Mouse (Mus musculus) cerebellum, postnatal 4 days (tissue): Measurements from ENCODE around the gene Acsl1.

Source experiments
- DNase-seq, 2 experiments: peaks; one replicate each; pipeline ENCODE4 v3.0.0; 2022; ENCODE audit warnings: low spot score in 2 of 2, mixed read lengths in 1 of 2

Acsl1 gene

GRCm38 (mm10) chr8:46504196-46504595 lies 33.4 kb downstream of the Acsl1 start:
- DNase-seq: no peak

DNA sequence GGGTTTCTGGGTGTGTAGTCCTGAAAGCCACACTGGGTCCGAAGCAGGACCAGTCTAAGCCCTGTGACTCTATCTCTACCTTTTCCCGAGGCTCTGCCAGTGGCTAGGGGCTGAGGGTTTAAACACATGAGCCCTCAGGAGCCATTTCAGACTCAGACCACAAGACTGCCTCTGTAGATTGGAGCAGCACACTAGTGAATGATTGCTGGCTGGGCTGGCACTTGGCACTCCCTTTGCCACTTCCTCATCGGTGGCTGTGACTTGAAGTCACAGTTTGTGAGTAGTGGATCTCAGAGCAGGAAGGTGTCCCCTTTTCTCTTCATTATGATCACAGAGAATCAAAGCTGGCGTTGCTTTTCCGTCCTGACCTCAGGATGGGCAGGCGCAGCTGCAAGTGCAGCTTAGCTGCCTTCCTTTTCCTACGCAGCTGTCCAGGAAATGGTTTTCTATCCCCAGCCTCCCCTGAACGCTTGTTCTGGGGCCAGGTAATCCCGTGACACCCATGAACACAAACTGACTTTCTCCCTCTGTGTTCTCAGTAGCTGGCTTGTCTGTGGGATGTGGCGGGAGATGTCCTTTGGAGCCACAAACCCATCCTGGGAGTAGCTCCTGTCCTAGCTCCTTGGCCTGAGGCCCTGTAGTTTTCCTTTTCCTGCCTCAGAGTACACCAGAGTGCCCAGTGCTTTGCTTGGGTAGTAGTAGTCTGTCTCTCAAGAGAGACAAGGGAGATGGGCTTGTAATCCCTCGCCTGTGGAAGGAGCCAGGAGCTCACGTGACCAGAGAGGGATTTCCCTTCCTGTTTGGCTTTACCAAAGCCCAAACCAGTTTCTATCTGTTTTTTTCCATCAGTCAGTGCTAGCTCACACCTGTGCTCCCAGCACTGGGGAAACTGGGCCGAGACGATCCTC lies 37.9 kb downstream of the Acsl1 start:
- no peak for DNase-seq

DNA sequence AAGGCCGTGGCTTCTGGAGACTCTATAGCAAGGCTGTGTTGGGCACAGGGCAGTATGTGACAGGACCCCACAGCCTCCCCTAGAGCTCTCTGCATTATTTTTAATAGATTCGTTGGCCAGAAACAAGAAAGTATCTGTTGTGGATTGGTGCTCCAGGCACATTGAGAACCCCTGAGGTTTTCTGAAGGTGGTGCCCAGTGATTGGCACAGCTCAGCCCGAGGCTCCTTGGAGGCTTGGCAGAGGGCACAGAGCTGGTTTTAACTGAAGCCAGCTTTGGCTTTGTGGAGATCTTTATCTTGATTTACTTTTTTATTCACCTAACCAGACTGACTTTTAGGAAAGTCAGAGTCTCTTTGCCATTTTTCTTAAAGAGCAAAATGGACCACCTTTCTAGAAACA lies 38.6 kb downstream of the Acsl1 start:
- no peak for DNase-seq

DNA sequence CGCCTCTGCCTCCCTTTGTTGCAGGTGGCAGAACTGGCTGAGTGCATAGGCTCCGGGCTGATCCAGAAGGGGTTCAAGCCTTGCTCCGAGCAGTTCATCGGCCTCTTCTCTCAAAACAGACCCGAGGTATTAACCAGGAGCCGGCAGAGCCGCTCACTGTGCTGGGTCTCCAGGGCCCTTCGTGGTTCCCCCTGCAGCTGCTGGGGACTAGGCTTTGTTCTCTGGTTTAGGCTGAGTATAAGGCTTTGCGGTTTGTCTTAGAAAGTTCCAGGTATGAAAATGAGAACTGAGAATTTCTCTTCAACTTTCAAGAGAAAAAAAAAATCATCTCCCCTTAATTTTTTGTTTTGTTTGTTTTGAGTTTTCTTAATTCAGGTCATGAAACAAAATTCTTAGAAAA lies 40.5 kb downstream of the Acsl1 start:
- no peak for DNase-seq

- DNase-seq: no peak
These were observed 41.7 kb downstream of the Acsl1 start for GRCm38 (mm10) chr8:46512538-46512937.

DNA sequence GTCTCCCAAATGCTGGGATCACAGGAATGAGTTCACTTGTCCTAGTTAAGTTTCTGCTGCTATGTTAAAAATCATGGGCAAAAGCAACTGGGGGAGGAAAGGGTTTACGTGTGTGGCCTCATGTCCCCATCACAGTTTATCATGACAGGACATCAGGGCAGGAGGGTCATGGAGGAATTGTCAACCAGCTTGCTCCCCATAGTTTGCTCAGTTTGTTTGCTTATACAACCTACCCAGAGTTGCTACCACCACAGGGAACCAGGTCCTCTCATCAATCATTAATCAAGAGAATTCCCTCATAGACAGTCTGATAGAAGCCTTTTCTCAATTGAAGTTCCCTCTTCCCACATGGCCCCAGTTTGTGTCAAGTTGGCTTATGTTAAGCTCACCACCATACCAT lies 43.2 kb downstream of the Acsl1 start:
- no peak for DNase-seq

DNA sequence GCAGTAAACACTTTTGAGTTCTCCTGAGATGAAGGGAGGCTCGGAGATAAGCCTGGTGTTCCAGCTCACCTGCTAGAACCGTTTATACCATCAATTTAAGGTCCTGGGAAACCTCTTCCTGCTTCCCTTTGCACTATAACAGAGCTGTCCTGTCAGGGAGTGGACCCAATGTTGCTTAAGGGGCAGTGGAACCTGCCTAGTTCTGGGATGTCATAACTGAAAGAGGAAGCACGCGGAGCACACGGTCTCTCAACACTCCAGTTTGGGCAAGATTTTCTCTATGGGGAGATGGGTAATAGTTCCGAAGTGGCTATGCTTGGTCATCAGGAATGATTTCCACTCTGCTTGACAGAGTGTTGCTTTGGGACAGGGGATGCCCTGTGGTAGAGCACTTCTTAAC lies 49.8 kb downstream of the Acsl1 start:
- no peak for DNase-seq

DNA sequence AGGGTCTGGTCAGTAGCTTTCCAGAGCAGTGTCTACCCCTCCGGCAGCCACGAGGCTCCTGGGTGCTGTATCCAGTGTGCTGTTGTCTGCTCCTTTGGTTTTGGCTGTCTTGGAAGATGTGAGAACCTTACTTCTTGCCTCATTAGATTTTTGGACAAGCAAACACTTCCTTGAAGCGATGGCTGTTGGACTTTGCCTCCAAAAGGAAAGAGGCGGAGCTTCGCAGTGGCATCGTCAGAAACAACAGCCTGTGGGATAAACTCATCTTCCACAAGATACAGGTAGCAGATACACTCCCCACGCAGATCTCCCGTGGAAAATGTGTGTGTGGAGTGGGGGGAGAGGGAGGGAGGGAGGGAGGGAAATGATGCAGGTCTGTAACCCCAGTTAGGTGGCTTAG lies 55.3 kb downstream of the Acsl1 start:
- no peak for DNase-seq

GRCm38 (mm10) chr8:46526821-46527220 lies 56.0 kb downstream of the Acsl1 start:
- DNase-seq: peak in 1 of 2 experiments; percentile 47

- DNase-seq: no peak
These were observed 58.7 kb downstream of the Acsl1 start for GRCm38 (mm10) chr8:46529508-46529907.

DNA sequence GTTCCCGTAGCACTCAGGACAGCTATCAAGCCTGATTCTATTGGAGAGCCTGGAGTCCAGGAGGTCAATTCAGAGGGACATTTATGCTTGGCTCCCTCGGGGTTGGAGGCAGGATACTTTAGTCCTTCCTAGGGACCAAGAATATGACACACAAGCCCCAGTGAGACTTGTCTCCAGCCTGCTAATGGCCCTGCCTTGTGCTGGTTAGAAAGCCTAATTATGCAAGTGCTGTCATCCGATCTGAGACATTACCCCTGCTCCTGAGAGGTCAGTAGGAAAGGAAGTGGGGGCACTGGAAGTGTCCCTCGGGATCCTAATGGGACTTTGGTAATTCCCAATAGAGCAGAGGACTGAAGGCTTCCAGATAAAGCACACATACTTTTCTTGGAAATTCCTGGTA lies 59.7 kb downstream of the Acsl1 start:
- DNase-seq: no peak

GRCm38 (mm10) chr8:46533926-46534325 lies 63.1 kb downstream of the Acsl1 start:
- DNase-seq: no peak

GRCm38 (mm10) chr8:46539701-46540100 lies 68.9 kb downstream of the Acsl1 start:
- peak in 1 of 2 experiments; percentile 53 for DNase-seq

- no peak for DNase-seq
These were observed 72.4 kb downstream of the Acsl1 start for GRCm38 (mm10) chr8:46543191-46543590.

GRCm38 (mm10) chr8:46543662-46544061 lies 72.8 kb downstream of the Acsl1 start:
- DNase-seq: no peak

DNA sequence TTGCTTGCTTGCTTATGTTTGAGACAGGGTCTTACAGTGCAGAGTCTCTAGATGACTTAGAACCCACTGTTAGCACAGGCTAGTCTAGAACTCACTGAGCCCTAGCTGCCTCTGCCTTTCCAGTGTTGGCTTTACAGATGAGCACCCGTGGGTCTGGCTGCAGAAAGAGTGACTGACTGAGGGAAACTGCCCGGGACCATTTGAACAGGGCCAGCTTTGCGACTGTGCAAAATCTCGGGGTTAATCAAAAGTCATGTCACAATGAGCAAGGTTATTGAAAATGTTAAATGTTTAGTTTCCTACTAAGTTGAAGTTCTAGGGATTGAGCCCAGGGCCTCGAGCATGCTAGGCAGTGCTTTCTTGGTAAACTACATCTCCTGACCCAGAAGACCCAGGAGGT lies 75.0 kb downstream of the Acsl1 start:
- no peak for DNase-seq

DNA sequence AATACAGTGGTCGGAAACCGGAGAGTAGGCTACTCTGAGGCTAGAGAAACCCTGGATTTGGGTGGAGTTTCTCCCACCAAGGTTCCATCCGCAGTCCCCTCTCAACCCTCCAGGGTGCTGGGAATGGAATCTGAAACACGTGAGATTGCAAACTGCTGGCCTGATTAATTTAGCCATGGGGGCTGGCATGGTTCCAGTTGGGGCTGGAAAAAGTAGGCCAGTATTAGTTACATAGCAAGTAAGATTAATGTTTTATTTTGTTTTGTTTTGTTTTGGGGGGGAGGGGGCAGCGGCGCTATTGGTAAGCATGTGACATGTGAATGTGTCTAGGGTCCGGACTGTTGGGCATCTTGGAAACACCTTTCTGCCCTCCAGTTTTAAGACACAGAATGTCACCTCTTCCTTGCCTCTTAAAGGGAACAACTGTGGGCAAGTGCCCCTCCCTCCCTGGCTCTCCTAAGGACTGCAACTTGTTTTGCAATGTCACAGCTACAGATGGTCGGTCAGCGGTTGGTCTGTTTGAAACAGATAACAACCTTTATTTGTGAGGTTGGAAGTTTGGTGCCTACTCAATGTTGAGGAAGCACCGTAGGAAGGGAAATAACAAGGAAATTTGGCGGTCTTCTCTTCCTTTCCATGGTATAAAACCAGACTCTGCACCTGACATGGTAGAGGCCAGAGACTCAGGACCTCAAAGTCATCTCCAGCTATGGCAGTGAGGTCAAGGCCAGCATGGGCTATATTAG lies 75.8 kb downstream of the Acsl1 start:
- no peak for DNase-seq

DNA sequence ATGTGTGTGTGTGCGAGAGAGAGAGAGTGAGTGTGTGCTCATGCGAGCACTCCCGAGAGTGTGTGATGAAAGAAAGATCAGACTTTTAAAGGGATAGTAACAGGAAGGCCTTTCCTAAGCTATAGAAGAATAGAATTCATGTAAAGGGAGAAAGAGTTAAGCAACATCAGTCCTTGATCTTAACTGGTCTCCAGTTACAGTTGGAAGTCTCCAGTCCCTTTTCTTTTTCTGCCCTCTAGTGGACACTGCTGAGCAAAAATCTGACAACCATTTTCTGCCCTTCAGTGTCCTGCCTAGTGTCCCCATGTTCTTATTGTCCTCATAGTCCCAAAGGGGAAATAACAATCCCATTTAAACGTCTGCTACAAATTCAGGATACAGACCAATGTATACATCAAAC lies 76.4 kb downstream of the Acsl1 start:
- peak in 1 of 2 experiments; percentile 35 for DNase-seq

GRCm38 (mm10) chr8:46550058-46550457 lies 79.2 kb downstream of the Acsl1 start:
- DNase-seq: no peak

DNA sequence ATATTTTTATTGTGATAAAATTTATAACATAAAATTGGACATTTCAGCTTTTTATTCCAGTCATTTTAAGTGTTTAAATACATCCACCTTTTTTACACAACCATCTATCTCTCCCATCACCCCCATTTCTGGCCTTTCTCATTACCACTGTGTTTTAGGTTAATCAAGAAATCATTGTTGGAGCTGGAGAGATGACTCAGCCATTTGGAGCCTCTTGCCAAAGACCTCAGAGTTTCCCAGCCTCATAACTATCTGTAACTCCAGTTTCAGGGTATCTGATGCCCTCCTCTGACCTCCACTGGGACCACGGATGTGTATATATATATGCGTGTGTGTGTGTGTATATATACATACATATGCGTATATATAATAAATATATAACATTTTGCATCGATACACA lies 80.2 kb downstream of the Acsl1 start:
- no peak for DNase-seq

DNA sequence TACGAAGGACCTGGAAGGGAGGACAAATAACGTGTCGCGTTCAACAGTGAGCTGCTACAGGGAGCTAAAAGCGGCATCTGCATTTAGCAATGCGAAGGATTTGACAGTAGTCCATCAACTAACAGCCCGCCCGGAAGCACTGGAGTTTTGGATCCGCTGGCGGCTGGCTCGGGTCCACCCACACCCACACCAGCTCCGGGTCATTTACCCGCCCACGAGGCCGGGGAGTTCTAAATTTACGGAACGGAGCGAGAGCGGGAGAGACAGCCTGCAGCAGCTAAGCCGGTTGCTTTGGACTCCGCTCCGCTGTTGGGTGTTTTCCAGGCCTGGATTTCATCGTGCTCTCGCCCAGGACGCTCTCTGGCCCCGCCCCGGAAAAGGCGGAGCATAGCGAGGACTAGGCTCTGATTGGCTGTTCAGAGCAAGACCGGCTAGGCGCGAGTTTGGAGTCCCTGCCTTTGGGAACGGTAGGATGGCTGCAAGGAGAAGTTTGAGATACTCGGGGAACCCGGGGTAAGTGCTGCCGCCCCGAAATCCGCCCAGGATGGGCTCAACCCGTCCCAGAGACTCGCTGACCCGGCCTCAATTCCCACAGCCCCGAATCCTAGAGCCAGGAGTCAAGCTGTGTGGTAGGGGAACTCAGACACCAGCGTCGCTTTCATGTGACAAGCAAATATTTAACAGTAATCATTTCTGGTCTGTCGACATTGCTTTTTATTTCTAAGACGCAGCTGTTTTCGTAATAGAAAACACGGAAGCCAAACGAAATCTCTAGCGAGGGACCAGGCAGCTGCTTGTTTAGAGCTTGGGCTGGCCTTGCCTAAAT lies 81.0 kb downstream of the Acsl1 start, which contains the start of gene Cenpu:
Cenpu (plus strand) TSS at position 414 of the 826 bp plus-strand sequence.
- peak; percentile 96 to 99 for DNase-seq

DNA sequence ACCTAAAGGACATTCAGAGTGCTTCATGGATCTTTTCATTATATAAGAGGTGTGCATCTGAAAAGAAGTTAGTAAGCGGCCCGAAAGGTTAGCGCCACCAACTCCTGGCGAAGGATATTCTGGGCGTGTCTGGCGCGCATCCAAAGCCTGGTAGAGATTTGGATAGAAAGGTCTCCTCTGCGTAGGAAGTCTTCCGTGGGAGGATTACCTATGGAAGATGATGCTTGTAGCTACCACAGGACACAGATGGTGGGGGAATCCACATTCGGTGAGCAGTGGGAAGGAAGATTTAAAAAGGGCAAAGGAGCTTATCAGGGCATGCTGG lies 81.6 kb downstream of the Acsl1 start:
- DNase-seq: no peak
